Mouse (Mus musculus) hindbrain, embryonic 11.5 days (tissue): ENCODE results near the gene Mrpl9. TPM values are rescaled to one million over a fixed set of nuclear protein-coding genes. Genes with fewer than 3 reads are reported as not detected.

Experiments used
- ATAC-seq: fragments of 200-750 bp; cut with Nextera tagmentation; 2 replicates; pipeline ENCODE4 v1.8.0; 2017; ENCODE audit warnings: mild to moderate bottlenecking, moderate TSS enrichment, moderate library complexity; ENCODE audit not compliant: low FRiP score
- DNase-seq: peaks from one replicate; pipeline ENCODE4 v3.0.0-alpha.2; 2015; ENCODE audit warnings: low spot score
- H3K27ac ChIP-seq: fragments of 300-500 bp; sonication (generic); 2 replicates; pipeline ENCODE4 v1.5.1; 2014; ENCODE audit warnings: mild to moderate bottlenecking, low read depth, low read length
- H3K27me3 ChIP-seq: fragments of 300-500 bp; sonication (generic); 2 replicates; pipeline ENCODE4 v1.6.1; 2014; ENCODE audit warnings: mild to moderate bottlenecking, low read length, moderate library complexity, mixed read lengths; ENCODE audit not compliant: control insufficient read depth, insufficient read depth
- H3K36me3 ChIP-seq: fragments of 300-500 bp; sonication (generic); 2 replicates; pipeline ENCODE4 v1.6.1; 2014; ENCODE audit warnings: mild to moderate bottlenecking, low read length, moderate library complexity, mixed read lengths; ENCODE audit not compliant: control insufficient read depth, insufficient read depth
- H3K4me1 ChIP-seq: fragments of 300-500 bp; sonication (generic); replicated peaks from 2 replicates; pipeline ENCODE4 v1.6.1; 2014; ENCODE audit warnings: low read length, mixed read lengths; ENCODE audit not compliant: control insufficient read depth, insufficient read depth
- H3K4me2 ChIP-seq: fragments of 300-500 bp; sonication (generic); replicated peaks from 2 replicates; pipeline ENCODE4 v1.6.1; 2014; ENCODE audit warnings: mild to moderate bottlenecking, low read depth, low read length
- H3K4me3 ChIP-seq: fragments of 300-500 bp; sonication (generic); 2 replicates; pipeline ENCODE4 v1.5.1; 2014; ENCODE audit warnings: low read depth, low read length
- H3K9ac ChIP-seq: fragments of 300-500 bp; sonication (generic); 2 replicates; pipeline ENCODE4 v1.6.1; 2014; ENCODE audit warnings: low read depth, low read length
- H3K9me3 ChIP-seq: fragments of 300-500 bp; sonication (generic); 2 replicates; pipeline ENCODE4 v1.6.1; 2016; ENCODE audit warnings: low read length; ENCODE audit not compliant: control insufficient read depth
- WGBS: fragments of 180-500 bp; shearing (Covaris S2); extraction: QIAGEN DNeasy Blood & Tissue Kit; methylation state at CpG from one replicate; pipeline ENCODE4 v1.1.7; 2014; 5-methylcytosine and 5-hydroxymethylcytosine counted together
- polyA plus RNA-seq: library from polyadenylated mRNA; unstranded; fragments of >200 nt; fragmentation: Nextera tagmentation; extraction: Ambion mirVana; gene quantifications from 2 replicates; pipeline ENCODE4 v1.2.1, GENCODE M21; 2014

Mrpl9 gene
- polyA plus RNA-seq, 1 experiment from 2014 or later: 72.1 TPM

- Histone ChIP-seq H3K9ac (no peak overlapping the region), H3K27me3 (no peaks in the 10 kb centered on the region), H3K4me2 (no peak overlapping the region), H3K9me3 (no peaks in the 10 kb centered on the region), H3K4me1 (peaks cover 2% of the 10 kb centered on the region; the same call in 1 of the 2 replicates), H3K4me3 (no peak overlapping the region), H3K36me3 (no peaks in the 10 kb centered on the region), H3K27ac (no peak overlapping the region)
- DNase-seq (no peak), ATAC-seq (no peak)
- 82% methylated on average over 5 of the region's 5 CpGs for WGBS
These were observed 30.6 kb downstream of the Mrpl9 start for GRCm38 (mm10) chr3:94473567-94474232.

GRCm38 (mm10) chr3:94476301-94477035 lies 33.4 kb downstream of the Mrpl9 start:
- no peak overlapping the region for H3K4me2 ChIP-seq
- ATAC-seq (no peak), DNase-seq (no peak)
- H3K36me3 ChIP-seq: no peaks in the 10 kb centered on the region
- H3K27me3 ChIP-seq: 0 out of 2 replicates have a peak, but pooled peaks cover 3% of the 10 kb centered on the region
- no peak overlapping the region for H3K9ac ChIP-seq
- 72% methylated on average over 8 of the region's 8 CpGs for WGBS
- H3K27ac ChIP-seq: 0 out of 2 replicates have a peak overlapping the region, but pooled peaks have one; percentile 75
- no peaks in the 10 kb centered on the region for H3K9me3 ChIP-seq
- H3K4me1 ChIP-seq: peaks cover 9% of the 10 kb centered on the region
- no peak overlapping the region for H3K4me3 ChIP-seq

GRCm38 (mm10) chr3:94477444-94477843 lies 34.3 kb downstream of the Mrpl9 start:
- Histone ChIP-seq H3K27me3 (0 out of 2 replicates have a peak, but pooled peaks cover 3% of the 10 kb centered on the region), H3K4me2 (peak overlapping the region; percentile 72), H3K4me3 (peak overlapping the region; percentile 15), H3K27ac (peak overlapping the region; percentile 75), H3K4me1 (peaks cover 12% of the 10 kb centered on the region), H3K9ac (peak overlapping the region; percentile 35; the same call in 1 of the 2 replicates), H3K9me3 (no peaks in the 10 kb centered on the region), H3K36me3 (no peaks in the 10 kb centered on the region)
- 47% methylated on average over 4 of the region's 4 CpGs for WGBS
- ATAC-seq: 0 out of 2 replicates have a peak, but pooled peaks have one; percentile 0
- DNase-seq: no peak

GRCm38 (mm10) chr3:94477981-94478422 lies 34.9 kb downstream of the Mrpl9 start, which contains the start of gene Celf3:
Gene Celf3, plus strand, starts transcription at chr3:94478295.
- Histone ChIP-seq H3K36me3 (no peaks in the 10 kb centered on the region), H3K27ac (peak within 1 kb of the TSS; percentile 75), H3K27me3 (0 out of 2 replicates have a peak, but pooled peaks cover 3% of the 10 kb centered on the region), H3K9me3 (no peaks in the 10 kb centered on the region), H3K4me3 (peak within 1 kb of the TSS; percentile 52), H3K4me2 (peak within 1 kb of the TSS; percentile 72), H3K4me1 (peaks cover 17% of the 10 kb centered on the region), H3K9ac (peak within 1 kb of the TSS; percentile 63)
- 1% methylated on average over 14 of the region's 14 CpGs for WGBS
- ATAC-seq: peak; percentile 89
- peak; percentile 82 for DNase-seq

GRCm38 (mm10) chr3:94478591-94479169 lies 35.6 kb downstream of the Mrpl9 start:
- Histone ChIP-seq H3K9me3 (no peaks in the 10 kb centered on the region), H3K36me3 (no peaks in the 10 kb centered on the region), H3K27ac (peak overlapping the region; percentile 75), H3K4me3 (peak overlapping the region; percentile 52), H3K4me1 (peaks cover 21% of the 10 kb centered on the region), H3K9ac (peak overlapping the region; percentile 63), H3K27me3 (0 out of 2 replicates have a peak, but pooled peaks cover 3% of the 10 kb centered on the region), H3K4me2 (peak overlapping the region; percentile 72)
- DNase-seq (peak; percentile 42), ATAC-seq (peak; percentile 21)
- 3% methylated on average over 9 of the region's 9 CpGs for WGBS

GRCm38 (mm10) chr3:94479564-94479963 lies 36.4 kb downstream of the Mrpl9 start:
- no peaks in the 10 kb centered on the region for H3K36me3 ChIP-seq
- 0 out of 2 replicates have a peak, but pooled peaks cover 3% of the 10 kb centered on the region for H3K27me3 ChIP-seq
- H3K4me3 ChIP-seq: peak overlapping the region; percentile 52
- H3K9ac ChIP-seq: peak overlapping the region; percentile 63
- H3K9me3 ChIP-seq: no peaks in the 10 kb centered on the region
- 6% methylated on average over 11 of the region's 11 CpGs for WGBS
- peaks cover 21% of the 10 kb centered on the region for H3K4me1 ChIP-seq
- no peak for ATAC-seq
- peak; percentile 47 for DNase-seq
- H3K27ac ChIP-seq: peak overlapping the region; percentile 75; the same call in 1 of the 2 replicates
- H3K4me2 ChIP-seq: peak overlapping the region; percentile 72

- WGBS: 9% methylated on average over 16 of the region's 16 CpGs
- Histone ChIP-seq H3K4me1 (peaks cover 21% of the 10 kb centered on the region), H3K4me2 (peak within 1 kb of the TSS; percentile 72), H3K36me3 (no peaks in the 10 kb centered on the region), H3K27ac (peak within 1 kb of the TSS; percentile 75), H3K27me3 (0 out of 2 replicates have a peak, but pooled peaks cover 3% of the 10 kb centered on the region), H3K4me3 (peak within 1 kb of the TSS; percentile 52), H3K9me3 (no peaks in the 10 kb centered on the region), H3K9ac (peak within 1 kb of the TSS; percentile 63)
- DNase-seq: peak; percentile 55
- ATAC-seq: no peak
These were observed 37.3 kb downstream of the Mrpl9 start, which contains the start of gene Riiad1 for GRCm38 (mm10) chr3:94480291-94480884. Gene Riiad1, minus strand, starts transcription at chr3:94480341.

- Histone ChIP-seq H3K9ac (no peak overlapping the region), H3K27ac (no peak overlapping the region), H3K4me2 (peak overlapping the region; percentile 72; the same call in 1 of the 2 replicates), H3K4me1 (peaks cover 21% of the 10 kb centered on the region), H3K4me3 (no peak overlapping the region), H3K9me3 (no peaks in the 10 kb centered on the region), H3K27me3 (0 out of 2 replicates have a peak, but pooled peaks cover 3% of the 10 kb centered on the region), H3K36me3 (no peaks in the 10 kb centered on the region)
- ATAC-seq (no peak), DNase-seq (no peak)
- WGBS: 67% methylated on average over 4 of the region's 4 CpGs
These were observed 38.3 kb downstream of the Mrpl9 start for GRCm38 (mm10) chr3:94481429-94481828.
